Mouse (Mus musculus): ENCODE results near the gene Ifit1. TPM values are rescaled to one million over a fixed set of nuclear protein-coding genes. Genes with fewer than 3 reads are reported as not detected.

Gene Ifit1
- total RNA-seq, 1 experiment = not detected

- Histone ChIP-seq H3K9me3 (ENCODE audit: control insufficient read depth, insufficient read depth, low read depth, low read length) (no peaks in the 10 kb centered on the region), H3K9ac (ENCODE audit: insufficient read depth, low read depth, low read length, poor library complexity, severe bottlenecking) (no peak overlapping the region), H3K27ac (ENCODE audit: insufficient read depth, low read depth, low read length, poor library complexity, severe bottlenecking) (no peak overlapping the region), H3K36me3 (ENCODE audit: control insufficient read depth, insufficient read depth, low read length, poor library complexity, severe bottlenecking) (no peaks in the 10 kb centered on the region), H3K4me3 (ENCODE audit: insufficient read depth in 1 of 2, low read depth in 1 of 2, low read length in 2 of 2, poor library complexity in 1 of 2, severe bottlenecking in 1 of 2) (no peak overlapping the region), H3K4me1 (ENCODE audit: control insufficient read depth in 2 of 2, insufficient read depth in 2 of 2, low read length in 2 of 2, poor library complexity in 1 of 2) (no peaks in the 10 kb centered on the region)
- DNase-seq (ENCODE audit: low read depth, low spot score) = no peak
- in situ Hi-C loops (cut with MboI; ENCODE audit: low sequenced_read_pairs in 2 of 2, unreplicated experiment in 2 of 2) = no loop called here
- TF ChIP-seq ZNF384 (IDR thresholded peaks at IDR 0.05; ENCODE audit: low read depth, low read length) (no peak), ZC3H11A (IDR thresholded peaks at IDR 0.05; ENCODE audit: borderline replicate concordance, low read depth, low read length) (no peak), MAFK (IDR thresholded peaks at IDR 0.05; ENCODE audit: insufficient read depth, low read depth, low read length) (no peak), CHD2 (IDR thresholded peaks at IDR 0.05; ENCODE audit: low read depth, low read length) (no peak), HCFC1 (IDR thresholded peaks at IDR 0.05; ENCODE audit: borderline replicate concordance, insufficient read depth, low read length) (no peak)
Measured at GRCm38 (mm10) chr19:34698432-34698831, 57.8 kb downstream of the Ifit1 start.

GRCm38 (mm10) chr19:34698852-34699251 lies 58.2 kb downstream of the Ifit1 start:
- H3K27ac ChIP-seq (ENCODE audit: insufficient read depth, low read depth, low read length, poor library complexity, severe bottlenecking) = no peak overlapping the region
- no peaks in the 10 kb centered on the region for H3K9me3 ChIP-seq (ENCODE audit: control insufficient read depth, insufficient read depth, low read depth, low read length)
- TF ChIP-seq CHD2 (IDR thresholded peaks at IDR 0.05; ENCODE audit: low read depth, low read length) = no peak
- no peak for TF ChIP-seq ZC3H11A (IDR thresholded peaks at IDR 0.05; ENCODE audit: borderline replicate concordance, low read depth, low read length)
- no peak for TF ChIP-seq HCFC1 (IDR thresholded peaks at IDR 0.05; ENCODE audit: borderline replicate concordance, insufficient read depth, low read length)
- TF ChIP-seq ZNF384 (IDR thresholded peaks at IDR 0.05; ENCODE audit: low read depth, low read length) = no peak
- TF ChIP-seq MAFK (IDR thresholded peaks at IDR 0.05; ENCODE audit: insufficient read depth, low read depth, low read length) = no peak
- no peak overlapping the region for H3K9ac ChIP-seq (ENCODE audit: insufficient read depth, low read depth, low read length, poor library complexity, severe bottlenecking)
- no peak overlapping the region for H3K4me3 ChIP-seq (ENCODE audit: insufficient read depth in 1 of 2, low read depth in 1 of 2, low read length in 2 of 2, poor library complexity in 1 of 2, severe bottlenecking in 1 of 2)
- no peaks in the 10 kb centered on the region for H3K36me3 ChIP-seq (ENCODE audit: control insufficient read depth, insufficient read depth, low read length, poor library complexity, severe bottlenecking)
- in situ Hi-C loops (cut with MboI; ENCODE audit: low sequenced_read_pairs in 2 of 2, unreplicated experiment in 2 of 2) = no loop called here
- DNase-seq (ENCODE audit: low read depth, low spot score) = no peak
- no peaks in the 10 kb centered on the region for H3K4me1 ChIP-seq (ENCODE audit: control insufficient read depth in 2 of 2, insufficient read depth in 2 of 2, low read length in 2 of 2, poor library complexity in 1 of 2)

- no peaks in the 10 kb centered on the region for H3K36me3 ChIP-seq (ENCODE audit: control insufficient read depth, insufficient read depth, low read length, poor library complexity, severe bottlenecking)
- no peak overlapping the region for H3K9ac ChIP-seq (ENCODE audit: insufficient read depth, low read depth, low read length, poor library complexity, severe bottlenecking)
- no peaks in the 10 kb centered on the region for H3K9me3 ChIP-seq (ENCODE audit: control insufficient read depth, insufficient read depth, low read depth, low read length)
- H3K4me3 ChIP-seq (ENCODE audit: insufficient read depth in 1 of 2, low read depth in 1 of 2, low read length in 2 of 2, poor library complexity in 1 of 2, severe bottlenecking in 1 of 2) = no peak overlapping the region
- H3K4me1 ChIP-seq (ENCODE audit: control insufficient read depth in 2 of 2, insufficient read depth in 2 of 2, low read length in 2 of 2, poor library complexity in 1 of 2) = no peaks in the 10 kb centered on the region
- no peak for DNase-seq (ENCODE audit: low read depth, low spot score)
- H3K27ac ChIP-seq (ENCODE audit: insufficient read depth, low read depth, low read length, poor library complexity, severe bottlenecking) = no peak overlapping the region
- in situ Hi-C loops (cut with MboI; ENCODE audit: low sequenced_read_pairs in 2 of 2, unreplicated experiment in 2 of 2) = no loop called here
- TF ChIP-seq MAFK (IDR thresholded peaks at IDR 0.05; ENCODE audit: insufficient read depth, low read depth, low read length) (no peak), ZC3H11A (IDR thresholded peaks at IDR 0.05; ENCODE audit: borderline replicate concordance, low read depth, low read length) (no peak), HCFC1 (IDR thresholded peaks at IDR 0.05; ENCODE audit: borderline replicate concordance, insufficient read depth, low read length) (no peak)
Measured at GRCm38 (mm10) chr19:34699300-34699699, 58.6 kb downstream of the Ifit1 start.

Other genes with a start within 250 kb of the Ifit1 start
- gene Ch25h, start 165.7 kb upstream of the Ifit1 start, total RNA-seq (2012; rRNA removed) = 0.37 and 0.89 TPM in 2 replicates
- gene Lipa, start 113.4 kb upstream of the Ifit1 start, total RNA-seq (2012; rRNA removed) = 10.7 and 15.0 TPM in 2 replicates
- 1.2 and 1.7 TPM in 2 replicates for gene Ifit2, start 90.2 kb upstream of the Ifit1 start, total RNA-seq (2012; rRNA removed)
- gene Ifit3, start 57.3 kb upstream of the Ifit1 start, total RNA-seq (2012; rRNA removed) = 0.09 TPM in 1 of 2 replicates, not detected in the other
- not detected in 2 replicates for gene Ifit1bl1, start 38.9 kb upstream of the Ifit1 start, total RNA-seq (2012; rRNA removed)
- gene Ifit3b, start 32.9 kb upstream of the Ifit1 start, total RNA-seq (2012; rRNA removed) = not detected in 2 replicates
- gene Ifit1bl2, start 128 bp upstream of the Ifit1 start, total RNA-seq (2012; rRNA removed) = not detected in 2 replicates
- gene Slc16a12, start 106.4 kb downstream of the Ifit1 start, total RNA-seq (2012; rRNA removed) = 0.13 and 0.16 TPM in 2 replicates
- gene Pank1, start 238.6 kb downstream of the Ifit1 start, total RNA-seq (2012; rRNA removed) = 6.9 TPM in 2 replicates

Measured in ES-E14 (cell line).